Mouse (Mus musculus) retina, adult 2 months (tissue): ENCODE data around the gene Gtf2h2.
"Not testable (repeated sequence)": the region's sequence is repeated elsewhere in the genome, so short reads cannot be mapped to it uniquely, and the experiment has no call there.

Source experiments
- DNase-seq: peaks from one replicate; pipeline ENCODE4 v3.0.0-alpha.2; 2012; ENCODE audit warnings: low read depth, low spot score

Gene Gtf2h2

DNA sequence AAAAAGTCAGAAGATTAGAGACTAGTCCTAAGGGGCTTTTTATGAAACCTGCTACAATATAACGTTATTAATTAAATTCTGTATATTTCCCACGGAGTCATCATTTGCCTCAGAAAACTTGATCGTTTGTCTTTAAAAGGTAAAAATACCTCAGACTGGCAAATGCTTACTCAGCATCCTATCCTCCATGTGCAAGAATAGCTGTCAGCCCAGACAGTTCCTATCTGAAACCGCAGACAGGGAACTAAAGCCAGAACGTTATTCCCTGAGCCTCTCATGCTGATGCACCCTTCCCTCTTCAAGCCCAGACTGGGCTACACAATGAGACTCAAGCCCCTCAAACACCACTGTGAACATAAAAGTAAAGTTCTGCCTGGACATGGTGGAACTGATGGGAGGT is 2.0 kb downstream of the Gtf2h2 start:
- DNase-seq, result no peak

DNA sequence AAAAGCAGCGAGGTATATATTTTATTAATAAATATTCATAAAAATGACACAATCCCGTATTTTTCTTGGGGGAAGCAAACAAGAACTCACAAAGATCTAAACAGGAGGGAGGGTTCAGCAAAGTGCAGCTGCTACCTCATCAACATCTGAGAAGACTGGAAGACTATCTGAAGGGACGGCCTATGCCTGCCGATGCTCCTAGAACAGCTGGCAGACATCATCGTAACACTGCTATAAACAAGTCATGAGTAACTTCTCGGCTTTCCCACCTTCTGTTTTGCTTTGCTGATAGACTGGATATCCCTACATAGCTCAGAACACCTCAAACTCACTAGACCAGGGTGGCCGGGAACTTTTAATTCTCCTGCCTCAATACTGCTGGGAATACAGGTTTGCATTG is 8.8 kb downstream of the Gtf2h2 start:
- DNase-seq, result no peak

DNA sequence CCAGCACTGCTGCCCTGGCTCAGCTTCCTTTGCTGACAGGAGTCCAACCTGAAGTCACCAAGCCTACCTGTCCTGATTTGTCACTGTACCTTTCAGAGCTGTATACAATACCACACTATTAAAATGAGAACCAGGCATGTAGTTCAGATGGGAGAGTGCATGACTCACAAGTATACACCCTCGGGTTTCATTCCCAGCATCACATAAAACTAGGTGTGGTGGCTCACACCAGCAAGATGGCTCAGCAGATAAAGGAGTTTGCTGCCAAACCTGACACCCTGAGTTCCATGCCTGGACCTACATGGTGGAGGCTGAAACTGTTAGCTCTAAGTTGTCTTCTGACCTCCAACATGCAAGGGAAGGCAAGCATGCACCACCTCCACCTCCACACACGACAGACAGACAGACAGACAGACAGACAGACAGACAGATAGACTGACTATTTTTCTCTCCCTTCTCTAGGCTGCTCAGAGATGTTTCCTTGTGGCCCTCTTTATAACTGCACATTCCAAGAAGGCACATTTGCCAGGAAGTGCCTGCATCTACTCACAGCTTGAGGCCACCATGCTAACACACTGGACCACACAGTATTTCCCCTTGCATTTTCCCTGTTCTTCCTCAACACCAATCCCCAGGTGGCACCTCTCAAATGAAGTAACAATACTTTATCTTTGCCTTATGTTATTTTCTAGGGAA is 28.7 kb downstream of the Gtf2h2 start:
- no peak for DNase-seq

- no peak for DNase-seq
Measured at GRCm38 (mm10) chr13:100461336-100461735, 31.0 kb downstream of the Gtf2h2 start.

- DNase-seq, result not testable (repeated sequence)
Measured at GRCm38 (mm10) chr13:100452415-100453127, 39.8 kb downstream of the Gtf2h2 start, which contains the start of gene Naip1. Gene Naip1, minus strand, starts transcription at chr13:100452869.

DNA sequence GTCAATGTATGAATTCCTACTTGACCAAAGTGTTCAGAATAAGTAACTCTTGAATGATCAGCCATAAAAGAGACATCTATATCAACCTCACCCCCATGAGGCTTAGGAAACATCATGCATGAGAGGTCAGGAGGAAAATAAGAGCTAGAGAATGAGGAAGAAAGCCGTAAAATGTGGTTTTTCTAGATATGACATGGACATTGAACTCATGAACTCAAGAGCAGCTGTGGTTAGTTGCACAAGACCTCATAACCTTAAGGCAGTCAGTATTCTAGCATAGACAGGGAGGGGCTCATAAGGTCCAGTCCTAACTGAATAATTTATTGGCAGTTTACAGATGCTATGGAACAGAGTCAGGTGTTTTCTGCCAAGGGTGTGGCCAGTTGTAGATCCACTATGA is 42.9 kb downstream of the Gtf2h2 start:
- DNase-seq, result no peak

DNA sequence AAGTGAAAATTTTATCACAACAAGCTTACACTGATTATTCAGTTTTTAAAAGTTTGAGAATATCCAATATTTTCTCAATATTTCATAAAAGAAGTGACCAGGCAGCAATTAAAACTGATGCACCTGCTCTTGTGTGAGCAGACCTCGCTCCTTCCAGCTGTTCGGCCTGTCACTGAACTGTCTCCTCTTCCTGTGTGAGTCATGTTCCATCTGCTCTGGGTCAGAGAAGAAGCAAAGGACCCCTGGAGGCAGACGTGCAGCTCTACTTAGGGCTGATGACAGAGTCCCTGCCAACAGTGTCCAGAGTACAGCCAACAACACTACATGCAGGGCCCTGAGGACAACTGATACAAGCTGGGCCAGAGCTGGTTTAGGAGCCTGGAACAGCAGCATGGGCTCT is 52.3 kb downstream of the Gtf2h2 start:
- no peak for DNase-seq

- DNase-seq, result no peak
Measured at GRCm38 (mm10) chr13:100438701-100439100, 53.7 kb downstream of the Gtf2h2 start.

DNA sequence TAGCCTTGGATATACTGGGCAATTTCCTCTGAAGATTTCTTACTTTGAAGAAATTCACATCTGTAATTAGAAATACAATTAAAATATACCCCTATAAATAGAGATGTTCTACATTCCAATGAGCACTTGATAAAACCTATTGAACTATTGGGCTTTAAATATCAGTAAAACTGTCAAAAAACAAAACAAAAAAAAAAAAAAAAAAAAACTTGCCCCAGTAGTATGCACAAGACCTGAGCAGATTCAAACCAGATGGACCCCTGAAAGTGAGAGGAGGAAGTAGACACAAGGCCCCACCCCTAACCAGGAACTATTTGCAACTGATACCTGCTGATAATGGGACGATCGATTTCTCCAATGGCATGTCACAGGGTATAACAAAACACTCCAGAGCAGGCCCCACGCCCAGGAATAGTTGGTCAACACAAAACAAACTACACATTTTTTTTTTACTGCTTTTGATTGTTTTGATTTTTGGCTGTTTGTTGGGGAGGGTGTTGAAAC is 55.0 kb downstream of the Gtf2h2 start:
- DNase-seq, result no peak

- not testable (repeated sequence) for DNase-seq
Measured at GRCm38 (mm10) chr13:100436556-100437163, 55.7 kb downstream of the Gtf2h2 start.

DNA sequence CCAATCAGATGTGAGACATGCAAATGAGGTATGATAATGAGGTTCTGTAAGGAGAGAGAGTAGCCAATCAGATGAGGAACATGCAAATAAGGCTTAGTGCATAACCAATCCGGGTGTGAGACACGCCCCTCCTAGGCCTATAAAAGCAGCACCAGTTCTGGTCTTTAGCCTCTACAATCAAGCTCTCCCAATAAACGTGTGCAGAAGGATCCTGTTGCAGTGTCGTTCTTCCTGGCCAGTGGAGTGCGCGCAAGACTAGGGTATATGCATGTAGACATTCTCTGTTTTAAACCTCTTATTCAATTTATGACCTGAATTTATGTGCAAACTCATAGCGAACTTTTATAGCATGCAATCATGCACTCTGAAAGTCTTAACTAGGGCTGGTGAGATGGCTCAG is 72.4 kb downstream of the Gtf2h2 start:
- not testable (repeated sequence) for DNase-seq

- DNase-seq, result no peak
Measured at GRCm38 (mm10) chr13:100414428-100414827, 78.0 kb downstream of the Gtf2h2 start.
